Mouse (Mus musculus) yolk sac, embryonic 10.5 days (tissue): ENCODE measurements around the gene Ank.

Source experiments
- DNase-seq: peaks from one replicate; pipeline ENCODE4 v3.0.0-alpha.2; 2017; ENCODE audit warnings: low spot score

Ank gene

GRCm38 (mm10) chr15:27496596-27497299, 30.3 kb downstream of the Ank start:
- peak; percentile 64 for DNase-seq

GRCm38 (mm10) chr15:27497300-27497997, 31.0 kb downstream of the Ank start:
- peak; percentile 32 for DNase-seq

- no peak for DNase-seq
These were observed 31.6 kb downstream of the Ank start for GRCm38 (mm10) chr15:27498078-27498477.

GRCm38 (mm10) chr15:27500390-27500789, 33.9 kb downstream of the Ank start:
- DNase-seq: no peak

GRCm38 (mm10) chr15:27502338-27502737, 35.9 kb downstream of the Ank start:
- peak; percentile 75 for DNase-seq

- DNase-seq: no peak
These were observed 36.7 kb downstream of the Ank start for GRCm38 (mm10) chr15:27503221-27503620.

GRCm38 (mm10) chr15:27503801-27504730, 37.6 kb downstream of the Ank start:
- peak; percentile 49 for DNase-seq

- peak; percentile 68 for DNase-seq
These were observed 39.8 kb downstream of the Ank start for GRCm38 (mm10) chr15:27506127-27506886.

GRCm38 (mm10) chr15:27506893-27507596, 40.6 kb downstream of the Ank start:
- no peak for DNase-seq

GRCm38 (mm10) chr15:27508169-27508568, 41.7 kb downstream of the Ank start:
- DNase-seq: no peak

GRCm38 (mm10) chr15:27508982-27509381, 42.5 kb downstream of the Ank start:
- no peak for DNase-seq

GRCm38 (mm10) chr15:27516927-27517326, 50.5 kb downstream of the Ank start:
- DNase-seq: no peak

- DNase-seq: no peak
These were observed 51.5 kb downstream of the Ank start for GRCm38 (mm10) chr15:27518026-27518425.

- DNase-seq: no peak
These were observed 53.4 kb downstream of the Ank start for GRCm38 (mm10) chr15:27519857-27520256.

GRCm38 (mm10) chr15:27525233-27526005, 58.9 kb downstream of the Ank start:
- DNase-seq: peak; percentile 68

GRCm38 (mm10) chr15:27528896-27529295, 62.4 kb downstream of the Ank start:
- DNase-seq: no peak

- DNase-seq: no peak
These were observed 63.5 kb downstream of the Ank start for GRCm38 (mm10) chr15:27530023-27530422.

- DNase-seq: no peak
These were observed 66.6 kb downstream of the Ank start for GRCm38 (mm10) chr15:27533036-27533435.

- DNase-seq: no peak
These were observed 69.2 kb downstream of the Ank start for GRCm38 (mm10) chr15:27535681-27536080.

GRCm38 (mm10) chr15:27536186-27536585, 69.7 kb downstream of the Ank start:
- no peak for DNase-seq
